Mouse (Mus musculus) mesoderm, embryonic 11.5 days (tissue): ENCODE data around the gene Hmga2.

Experiments used
- DNase-seq: peaks from one replicate; pipeline ENCODE4 v3.0.0-alpha.2; 2012; ENCODE audit warnings: low read depth, low spot score

Hmga2 gene

GRCm38 (mm10) chr10:120473218-120473617 lies 3.1 kb downstream of the Hmga2 start:
- no peak for DNase-seq

DNA sequence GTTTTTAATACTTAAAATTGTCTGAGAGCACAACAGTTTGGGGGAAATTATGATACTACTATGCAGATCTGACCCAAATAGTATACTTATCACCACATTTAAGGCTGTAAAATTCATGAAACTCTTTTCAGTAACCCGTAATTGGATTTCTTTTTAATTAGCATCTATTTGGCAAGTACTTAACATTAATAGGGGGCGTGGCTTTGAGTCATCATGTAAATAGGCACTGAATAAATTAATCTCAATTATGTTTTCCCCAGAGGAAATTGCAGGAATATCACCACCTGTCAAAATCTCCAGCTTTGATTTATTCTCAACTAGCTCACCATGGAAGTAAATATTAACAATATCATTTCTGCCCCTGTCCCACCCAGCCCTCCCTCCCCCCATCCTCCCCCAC lies 3.7 kb downstream of the Hmga2 start:
- DNase-seq: no peak

GRCm38 (mm10) chr10:120465121-120465520 lies 11.1 kb downstream of the Hmga2 start:
- DNase-seq: no peak

- no peak for DNase-seq
Measured at GRCm38 (mm10) chr10:120461769-120462168, 14.5 kb downstream of the Hmga2 start.

GRCm38 (mm10) chr10:120461301-120461700 lies 15.0 kb downstream of the Hmga2 start:
- no peak for DNase-seq

DNA sequence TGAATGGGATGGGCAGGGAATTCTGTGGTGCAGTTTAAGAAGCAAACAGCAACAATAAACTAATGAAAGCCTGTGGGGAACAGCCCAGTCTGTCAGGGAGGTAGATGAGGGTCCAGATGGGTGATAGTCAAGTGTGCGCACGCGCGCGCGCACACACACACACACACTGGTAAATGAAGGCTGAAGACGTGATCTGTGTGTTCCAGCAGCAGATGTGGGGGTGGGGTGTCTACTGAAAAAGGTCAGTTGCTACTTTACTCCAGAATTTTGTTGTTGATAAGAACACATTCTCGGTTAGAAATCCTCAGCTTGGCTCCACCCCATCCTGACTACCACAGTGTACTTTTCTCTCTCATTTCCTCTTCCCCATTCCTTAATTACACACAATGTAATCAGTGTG lies 17.4 kb downstream of the Hmga2 start:
- no peak for DNase-seq

DNA sequence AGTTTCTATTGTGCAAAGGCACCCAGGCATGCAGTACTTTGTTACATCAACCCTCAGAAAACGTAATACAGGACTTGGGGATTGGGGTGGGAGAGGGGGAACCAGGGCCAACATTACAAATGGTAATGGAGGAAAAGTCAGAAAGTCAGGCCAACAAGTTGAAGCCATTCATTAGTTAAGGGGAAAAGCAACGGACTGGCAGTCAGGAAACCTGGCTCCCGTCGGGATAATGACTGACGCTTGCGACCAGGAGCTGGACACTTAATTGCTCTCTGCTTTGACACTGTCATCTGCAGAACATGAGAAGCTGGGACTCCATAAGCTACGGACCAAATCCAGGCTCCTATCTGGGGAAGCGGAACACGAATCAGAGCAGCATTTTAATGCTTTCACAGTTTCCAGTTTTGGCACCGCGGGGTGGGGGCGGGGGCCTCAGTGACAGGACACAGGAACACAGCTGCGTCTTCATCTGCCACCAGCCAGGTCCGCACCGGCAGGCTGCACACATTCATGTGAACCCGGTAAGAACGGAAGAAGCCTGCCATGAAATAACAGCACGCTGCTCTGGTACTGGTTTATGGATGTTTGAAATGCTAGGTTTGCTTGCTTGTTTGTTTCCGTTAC lies 26.5 kb downstream of the Hmga2 start:
- DNase-seq: no peak

GRCm38 (mm10) chr10:120446799-120447198 lies 29.5 kb downstream of the Hmga2 start:
- no peak for DNase-seq

DNA sequence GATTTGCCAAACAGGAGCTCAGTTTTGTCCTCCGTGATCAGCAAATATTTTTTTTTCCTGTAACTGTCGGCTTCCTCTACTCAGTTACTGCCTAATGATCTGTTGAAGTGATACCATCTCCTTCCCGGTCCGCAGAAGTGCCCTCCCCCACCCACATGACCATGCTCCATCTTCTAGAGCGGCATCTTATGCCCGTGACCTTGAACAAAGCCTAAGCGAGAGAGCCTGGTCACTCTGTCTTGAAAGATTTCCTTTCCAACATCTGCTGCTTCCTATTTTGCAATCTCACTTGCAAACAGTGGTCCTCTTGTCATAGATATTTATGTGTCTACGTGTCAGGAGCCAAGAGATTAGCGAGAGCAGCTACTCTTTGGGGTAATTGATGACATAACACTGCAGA lies 30.1 kb downstream of the Hmga2 start:
- no peak for DNase-seq

DNA sequence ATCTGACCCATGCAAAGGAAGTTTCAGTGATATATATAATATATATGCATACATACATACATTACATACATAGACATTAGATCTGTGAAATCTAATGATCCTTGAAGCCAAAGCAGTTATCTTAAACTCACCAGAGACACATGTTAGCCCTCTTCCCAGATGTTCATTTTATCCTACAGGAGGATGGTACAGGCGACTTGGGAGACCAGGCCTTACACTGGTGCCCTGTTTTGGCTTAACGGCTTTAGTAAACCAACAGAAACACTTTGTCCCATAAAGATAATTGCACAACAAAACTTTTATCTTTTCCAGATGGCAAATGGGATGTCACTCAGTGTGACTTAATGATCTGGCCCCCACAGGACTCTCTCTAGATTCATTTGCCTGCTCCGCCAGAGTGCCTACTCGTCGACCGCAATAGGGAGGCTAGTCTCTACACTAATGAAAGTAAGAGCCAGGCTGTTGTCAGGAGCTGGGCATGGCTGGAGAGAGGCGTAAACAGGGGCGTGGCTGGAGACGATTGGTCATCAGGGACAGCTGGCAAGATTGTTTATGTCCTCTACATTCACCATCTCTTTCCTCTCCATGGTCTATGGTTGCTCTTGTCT lies 31.7 kb downstream of the Hmga2 start:
- DNase-seq: no peak

- no peak for DNase-seq
Measured at GRCm38 (mm10) chr10:120443757-120444311, 32.4 kb downstream of the Hmga2 start.

GRCm38 (mm10) chr10:120441254-120441653 lies 35.0 kb downstream of the Hmga2 start:
- no peak for DNase-seq

GRCm38 (mm10) chr10:120434433-120434832 lies 41.8 kb downstream of the Hmga2 start:
- no peak for DNase-seq

GRCm38 (mm10) chr10:120433463-120433815 lies 42.8 kb downstream of the Hmga2 start:
- no peak for DNase-seq

- DNase-seq: peak; percentile 84
Measured at GRCm38 (mm10) chr10:120432731-120433462, 43.4 kb downstream of the Hmga2 start.

GRCm38 (mm10) chr10:120432081-120432480 lies 44.2 kb downstream of the Hmga2 start:
- no peak for DNase-seq

- DNase-seq: no peak
Measured at GRCm38 (mm10) chr10:120431435-120431834, 44.8 kb downstream of the Hmga2 start.

GRCm38 (mm10) chr10:120430422-120430821 lies 45.8 kb downstream of the Hmga2 start:
- DNase-seq: no peak

GRCm38 (mm10) chr10:120429758-120430259 lies 46.5 kb downstream of the Hmga2 start:
- no peak for DNase-seq

- DNase-seq: no peak
Measured at GRCm38 (mm10) chr10:120429199-120429551, 47.1 kb downstream of the Hmga2 start.

DNA sequence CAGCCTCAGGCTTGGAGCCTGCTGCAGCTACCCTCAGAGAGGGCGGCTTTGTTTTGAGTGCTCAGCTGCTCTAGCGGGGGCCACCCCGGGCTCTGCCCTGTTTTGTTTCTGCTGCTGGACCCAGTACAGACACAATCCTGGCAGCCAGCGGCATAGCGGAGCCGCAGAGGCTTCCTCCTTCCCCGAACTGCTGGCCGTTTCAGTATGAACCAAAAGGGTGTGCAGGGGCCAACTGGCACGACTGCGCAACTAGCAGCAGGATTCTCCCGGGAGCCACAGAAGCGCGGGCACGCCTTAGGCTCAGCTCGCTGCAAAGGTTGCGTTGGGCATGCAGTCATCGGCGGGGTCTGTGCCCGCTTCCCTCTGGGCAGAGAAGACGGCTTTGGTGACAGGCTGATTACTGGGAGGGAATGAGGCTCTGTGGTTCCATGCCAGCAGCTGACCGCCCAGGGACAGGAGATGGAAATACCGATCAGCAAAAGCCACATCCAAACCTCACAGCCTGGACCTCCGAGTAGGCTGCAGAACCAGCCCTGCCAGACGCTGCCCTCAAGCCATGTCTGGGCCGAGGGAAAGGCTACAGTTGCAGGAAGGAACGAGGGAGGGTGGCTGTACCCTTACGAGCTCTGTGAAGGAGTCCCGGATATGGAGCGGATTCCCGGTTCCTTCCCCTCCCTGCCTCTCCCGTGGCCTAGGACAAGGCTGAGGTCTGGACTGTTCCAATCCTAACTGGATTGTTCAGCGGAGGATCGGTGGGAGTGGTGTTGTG lies 47.7 kb downstream of the Hmga2 start:
- no peak for DNase-seq

DNA sequence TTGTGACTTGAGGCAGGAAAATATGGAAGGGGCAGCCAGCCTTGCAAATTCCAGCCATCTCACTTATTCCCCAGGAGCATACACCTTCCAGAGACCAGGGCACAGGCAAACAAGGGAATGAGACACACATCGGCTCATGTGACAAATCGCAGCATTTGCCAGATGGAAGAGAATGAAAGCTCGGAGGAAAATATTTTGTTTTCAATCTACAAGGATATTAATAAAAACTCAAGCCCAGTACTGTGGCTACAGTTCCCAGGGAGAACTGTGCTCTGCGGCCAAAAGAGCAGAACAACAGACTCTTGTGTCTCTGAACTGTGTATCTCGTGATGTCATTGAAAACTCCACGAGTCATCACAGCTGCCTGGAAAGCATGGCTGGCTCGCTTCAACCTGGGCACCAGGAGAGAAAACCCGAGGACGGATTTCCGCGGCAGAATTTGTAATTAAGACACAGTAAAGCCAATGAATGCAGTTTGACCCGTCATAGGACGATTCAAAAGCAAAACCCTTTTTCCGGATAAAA lies 50.1 kb downstream of the Hmga2 start:
- no peak for DNase-seq
